Mouse (Mus musculus) central nervous system, embryonic 11.5 days (tissue): Measurements from ENCODE around the gene Ing4. TPM values are rescaled to one million over a fixed set of nuclear protein-coding genes. Genes with fewer than 3 reads are reported as not detected.

Source experiments
- polyA plus RNA-seq: library from polyadenylated mRNA; depleted of rRNA; stranded (reverse); fragments of >200 nt; gene quantifications from 2 replicates; pipeline ENCODE4 v1.2.3, GENCODE M21; 2012; rRNA removed

Ing4 gene
- polyA plus RNA-seq = 130 and 145 TPM in 2 replicates

DNA sequence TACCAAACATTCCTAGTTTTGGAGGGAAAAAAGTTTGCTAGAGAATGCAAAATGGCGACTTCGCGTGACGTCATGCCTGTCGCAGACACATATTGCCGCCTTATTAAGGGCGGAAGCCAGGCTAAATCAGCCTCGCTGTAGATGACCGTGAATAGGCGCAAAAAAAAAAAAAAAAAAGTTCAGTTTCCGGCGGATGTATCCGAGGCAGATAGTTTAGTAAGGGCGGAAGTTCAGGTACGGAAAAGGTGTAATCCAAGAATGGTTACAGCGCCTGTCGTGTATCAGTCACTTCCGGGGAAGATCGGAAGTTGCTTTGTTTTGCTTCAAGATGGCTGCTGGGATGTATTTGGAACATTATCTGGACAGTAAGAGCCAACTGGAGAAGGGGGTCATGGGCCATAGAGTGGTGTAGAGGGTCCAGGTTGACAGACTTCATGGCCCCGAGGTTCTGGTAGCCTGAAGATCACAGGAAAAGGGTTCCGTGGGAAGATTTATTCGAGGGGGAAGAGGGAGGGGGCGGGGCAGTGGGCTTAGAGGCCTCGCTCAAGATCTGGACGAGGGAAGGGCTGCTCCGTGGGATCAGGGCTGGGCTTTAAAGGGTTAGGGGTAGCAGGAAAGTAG is at the start of gene Ing4:
Gene Ing4, plus strand, starts transcription at position 228 of the 621 bp plus-strand sequence.

DNA sequence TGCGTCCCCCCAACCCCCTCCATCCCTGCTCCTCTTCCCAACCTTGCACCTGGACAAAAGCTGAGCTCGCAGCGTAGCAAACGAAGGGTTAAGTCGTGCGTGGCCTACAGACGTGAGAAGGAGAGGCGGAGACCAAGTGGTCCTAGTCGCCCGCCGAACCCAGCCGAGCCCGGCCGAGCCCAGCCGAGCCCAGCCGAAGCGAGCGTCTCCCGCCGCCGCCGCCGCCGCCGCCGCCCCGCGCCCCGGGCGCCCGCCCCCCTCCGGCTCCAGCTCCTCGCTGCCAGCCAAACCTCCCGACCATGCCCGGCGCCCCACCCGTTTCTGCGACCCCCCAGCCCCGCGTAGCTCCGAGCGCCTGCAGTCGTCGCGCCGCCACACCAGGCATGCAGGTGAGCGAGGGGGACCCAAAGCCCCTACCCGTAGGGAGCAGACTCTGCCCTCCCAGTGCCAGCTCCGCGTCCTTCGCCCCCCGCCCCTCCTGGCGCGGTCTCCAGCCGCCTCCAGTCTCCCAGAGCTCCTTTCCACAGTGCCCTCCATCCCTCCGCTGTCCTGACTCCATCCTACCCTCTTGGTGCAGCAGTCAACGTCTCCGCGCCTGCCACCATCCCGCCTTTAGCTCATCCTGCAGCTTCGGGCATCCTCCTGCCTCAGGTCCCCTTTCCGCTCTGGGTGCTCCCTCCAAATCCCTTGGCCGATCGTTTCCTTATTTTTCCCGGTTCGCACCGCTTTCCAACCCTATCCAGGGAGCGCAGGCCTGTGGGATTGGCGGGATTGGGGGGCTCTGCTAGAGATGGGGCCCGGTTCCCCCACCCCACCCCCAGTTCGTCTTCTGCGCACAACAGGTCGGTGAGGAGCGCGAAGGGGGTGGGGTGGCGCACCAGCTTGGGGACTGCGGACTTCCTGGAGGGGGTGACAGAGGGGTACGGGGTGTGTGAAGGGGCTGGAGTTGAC is 42.7 kb upstream of the Ing4 start, which contains the start of gene Pianp:
Gene Pianp, plus strand, starts transcription at position 144 of the 951 bp plus-strand sequence.

DNA sequence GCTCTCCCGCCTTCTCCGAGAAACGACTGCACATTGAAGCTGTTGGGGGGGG is 30.6 kb upstream of the Ing4 start, which contains the start of gene Zfp384:
Gene Zfp384, plus strand, starts transcription at position 17 of the 52 bp plus-strand sequence.

DNA sequence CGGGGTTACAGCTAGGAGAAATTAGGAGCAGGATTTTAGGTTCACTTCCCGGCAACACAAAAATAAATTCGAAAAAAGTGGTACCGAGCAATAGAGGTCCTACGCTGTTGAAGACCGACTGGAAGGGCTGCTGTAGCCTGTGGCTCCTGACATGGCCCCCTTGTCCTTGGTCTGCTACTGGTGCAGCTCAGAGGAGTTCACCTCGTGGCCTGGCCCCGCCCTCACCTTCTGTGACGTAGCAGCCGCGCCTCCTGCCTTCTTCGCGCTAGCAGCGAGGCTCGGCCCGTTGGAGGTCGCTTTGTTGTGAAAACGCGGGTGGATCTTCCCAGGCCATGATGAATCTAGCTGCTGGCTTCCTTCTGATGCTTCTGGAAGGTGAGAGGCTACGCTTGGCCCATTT is 10.1 kb downstream of the Ing4 start, which contains the start of gene Acrbp:
Gene Acrbp, plus strand, starts transcription at position 12 of the 400 bp plus-strand sequence.

DNA sequence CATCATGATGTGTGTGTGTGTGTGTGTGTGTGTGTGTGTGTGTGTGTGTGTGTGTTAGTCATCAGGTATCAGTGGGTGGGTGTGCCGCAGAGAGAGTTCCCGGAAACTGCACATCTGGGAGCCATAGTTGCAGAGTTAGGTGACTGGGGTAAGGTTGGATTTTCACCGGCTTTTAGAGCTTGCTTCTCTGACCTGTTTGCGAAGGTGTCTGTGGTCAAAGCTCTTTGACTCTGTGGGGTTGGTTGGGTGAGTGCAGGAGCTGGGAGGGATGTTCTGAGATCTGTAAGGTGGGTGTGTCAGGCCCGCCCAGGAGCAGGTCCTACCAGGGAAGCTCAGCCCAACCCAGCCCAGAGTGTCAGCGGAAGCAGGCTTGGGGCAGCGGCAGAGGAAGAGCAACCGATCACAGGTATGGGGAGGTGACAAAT is 28.0 kb downstream of the Ing4 start, which contains the start of gene Lpar5:
Gene Lpar5, plus strand, starts transcription at position 350 of the 425 bp plus-strand sequence.

DNA sequence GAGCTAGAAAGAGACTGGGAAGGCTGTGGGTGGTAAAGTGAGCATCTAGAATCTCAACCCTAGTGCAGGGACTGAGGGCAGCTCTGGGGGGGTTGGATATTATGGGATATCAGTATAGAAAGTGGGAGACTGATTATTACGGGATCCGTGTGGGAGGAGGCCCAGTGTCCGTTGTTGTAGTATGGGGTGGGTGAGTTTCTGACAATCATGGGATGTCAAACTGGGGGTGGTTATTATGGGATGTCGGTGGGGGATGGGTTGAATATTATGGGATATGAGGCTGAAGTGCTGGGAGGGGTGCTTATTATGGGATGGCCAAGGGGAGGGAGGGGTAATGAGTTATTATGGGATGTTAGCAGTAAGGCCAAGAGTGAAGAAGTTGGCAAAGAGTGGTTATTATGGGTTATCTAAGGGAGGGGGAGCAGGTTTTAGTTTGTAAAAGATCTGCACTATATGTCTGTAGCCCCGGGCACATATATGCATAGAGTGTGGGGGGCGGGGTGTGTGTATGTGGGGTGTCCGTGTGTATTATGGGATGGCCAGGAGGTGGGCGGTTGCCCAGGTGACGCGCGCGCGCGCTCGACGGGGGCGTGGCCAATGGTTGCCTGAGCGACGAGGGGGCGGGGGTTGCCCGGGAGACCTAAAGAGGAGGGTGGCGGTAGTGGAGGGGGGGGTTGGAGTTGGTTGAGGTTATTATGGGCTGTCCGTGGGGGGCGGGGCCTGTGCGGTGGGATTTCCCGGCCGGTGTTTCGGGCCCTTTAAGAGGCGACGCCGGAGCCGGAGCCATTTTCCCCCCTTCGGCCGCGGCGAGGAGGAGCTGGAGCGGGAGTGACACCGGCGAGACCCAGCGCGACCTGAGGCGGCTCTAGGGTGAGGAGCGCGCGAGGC is 56.1 kb downstream of the Ing4 start, which contains the start of gene Chd4:
Gene Chd4, plus strand, starts transcription at position 591 of the 888 bp plus-strand sequence.

Other genes with a start within 250 kb of the Ing4 start
- gene Spsb2, start 231.1 kb upstream of the Ing4 start, polyA plus RNA-seq = 6.0 and 8.9 TPM in 2 replicates
- 559 and 705 TPM in 2 replicates for gene Tpi1, start 225.5 kb upstream of the Ing4 start, polyA plus RNA-seq
- gene Usp5, start 210.3 kb upstream of the Ing4 start, polyA plus RNA-seq = 111 and 146 TPM in 2 replicates
- gene Cdca3, start 210.2 kb upstream of the Ing4 start, polyA plus RNA-seq = 157 and 168 TPM in 2 replicates
- 2.2 and 3.0 TPM in 2 replicates for gene Gnb3, start 199.5 kb upstream of the Ing4 start, polyA plus RNA-seq
- gene P3h3, start 182.0 kb upstream of the Ing4 start, polyA plus RNA-seq = 103 and 125 TPM in 2 replicates
- gene Gpr162, start 175.8 kb upstream of the Ing4 start, polyA plus RNA-seq = 13.4 and 15.2 TPM in 2 replicates
- gene Cd4, start 151.5 kb upstream of the Ing4 start, polyA plus RNA-seq = 0.01 and 0.05 TPM in 2 replicates
- 2.3 and 3.2 TPM in 2 replicates for gene Lag3, start 128.1 kb upstream of the Ing4 start, polyA plus RNA-seq
- gene Ptms, start 119.7 kb upstream of the Ing4 start, polyA plus RNA-seq = 1,105 and 3,481 TPM in 2 replicates
- 358 and 360 TPM in 2 replicates for gene Mlf2, start 108.4 kb upstream of the Ing4 start, polyA plus RNA-seq
- 122 and 143 TPM in 2 replicates for gene Cops7a, start 74.2 kb upstream of the Ing4 start, polyA plus RNA-seq
- 1.6 and 3.4 TPM in 2 replicates for gene Pianp, start 43.1 kb upstream of the Ing4 start, polyA plus RNA-seq
- 52.2 and 93.4 TPM in 2 replicates for gene Zfp384, start 30.6 kb upstream of the Ing4 start, polyA plus RNA-seq
- gene Acrbp, start 9.9 kb downstream of the Ing4 start, polyA plus RNA-seq = 25.3 and 37.8 TPM in 2 replicates
- gene Lpar5, start 28.2 kb downstream of the Ing4 start, polyA plus RNA-seq = 0.22 and 0.24 TPM in 2 replicates
- gene Chd4, start 56.2 kb downstream of the Ing4 start, polyA plus RNA-seq = 164 and 215 TPM in 2 replicates
- gene Nop2, start 92.1 kb downstream of the Ing4 start, polyA plus RNA-seq = 45.9 and 58.2 TPM in 2 replicates
- 26.0 and 30.3 TPM in 2 replicates for gene Iffo1, start 105.5 kb downstream of the Ing4 start, polyA plus RNA-seq
- gene Gapdh, start 126.7 kb downstream of the Ing4 start, polyA plus RNA-seq = 3,932 and 4,365 TPM in 2 replicates
- 349 and 495 TPM in 2 replicates for gene Ncapd2, start 151.9 kb downstream of the Ing4 start, polyA plus RNA-seq
- gene Mrpl51, start 152.0 kb downstream of the Ing4 start, polyA plus RNA-seq = 84.9 and 134 TPM in 2 replicates
- gene Vamp1, start 175.8 kb downstream of the Ing4 start, polyA plus RNA-seq = 10.6 and 11.9 TPM in 2 replicates
- gene Tapbpl, start 192.1 kb downstream of the Ing4 start, polyA plus RNA-seq = 1.1 and 1.3 TPM in 2 replicates
- 0.18 and 0.21 TPM in 2 replicates for gene Cd27, start 197.2 kb downstream of the Ing4 start, polyA plus RNA-seq
- 0.06 and 0.26 TPM in 2 replicates for gene Tuba3a, start 246.3 kb downstream of the Ing4 start, polyA plus RNA-seq